Mouse (Mus musculus): ENCODE results near the gene Gm27027.

Gm27027 gene

DNA sequence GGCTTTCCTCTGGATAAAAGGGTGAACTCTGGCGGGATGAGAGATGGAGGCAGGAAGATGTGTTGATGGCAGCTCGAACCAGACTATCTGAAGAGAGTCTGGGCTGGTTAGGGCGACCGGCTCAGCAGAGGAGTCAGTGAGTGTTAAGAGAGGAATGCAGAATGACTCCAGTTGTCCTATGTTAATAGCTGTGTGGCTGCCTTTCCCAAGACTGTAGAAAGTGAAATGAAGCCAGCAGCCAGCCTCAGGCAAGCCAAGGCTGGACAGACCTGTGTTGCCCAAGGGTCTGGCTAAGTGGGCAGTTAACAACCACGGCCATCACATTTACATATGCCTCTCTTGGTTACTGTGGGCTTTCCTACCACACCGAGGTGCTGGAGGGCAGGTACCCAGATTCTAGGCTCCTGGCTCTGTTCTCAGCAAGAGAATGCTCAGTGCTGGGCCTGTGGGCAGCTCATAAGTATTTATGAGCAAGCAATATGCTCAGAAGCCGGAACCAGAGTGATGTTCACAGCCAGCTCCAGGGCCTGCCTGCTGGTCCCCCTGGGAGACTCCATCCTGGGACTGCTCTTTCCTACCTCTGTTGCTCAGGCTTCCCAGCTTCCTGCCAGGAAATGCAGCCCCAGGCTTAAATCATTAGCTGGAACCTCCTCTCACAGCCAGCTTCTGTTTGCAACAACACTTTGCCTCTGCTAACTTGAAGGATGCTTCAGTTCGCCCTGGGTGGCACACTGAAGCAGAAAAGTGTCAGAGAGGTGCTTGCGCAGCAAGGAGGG, 88.4 kb downstream of the Gm27027 start:
- CTCF ChIA-PET, result interaction anchor here in 3 of 4 experiments (0.6 to 2.1 kb wide), 5 partner anchors 13 to 85 kb away, joined by 3 to 6 read pairs (median 3); partner anchors contain the start of gene Ext2 (in 1 of the 3)

More for the DNA sequence above, 88.4 kb downstream of the Gm27027 start:
- POLR2A ChIA-PET, result interaction anchor here in 2 of 4 experiments (0.7 to 3.0 kb wide), 9 partner anchors 8 to 24 kb away, joined by 3 to 13 read pairs (median 5); no protein-coding TSS in a partner anchor

Data from embryonic stem cell, embryonic (primary cell).